Mouse (Mus musculus): ENCODE data around the gene Tcte2. TPM values are rescaled to one million over a fixed set of nuclear protein-coding genes. Genes with fewer than 3 reads are reported as not detected.
A peak's percentile ranks its signal among the peaks of the same experiment; 100 is the strongest.

Gene Tcte2
- polyA plus RNA-seq, 1 experiment from 2014 or later: 14.9 TPM

- Histone ChIP-seq H3K4me2 (ENCODE audit: low read length) (no peak overlapping the region), H3K36me3 (ENCODE audit: control insufficient read depth, insufficient read depth, low read length) (no peaks in the 10 kb centered on the region), H3K27ac (ENCODE audit: low read depth, low read length) (no peak overlapping the region), H3K27me3 (replicated peaks; ENCODE audit: control insufficient read depth, insufficient read depth, low read length) (no peaks in the 10 kb centered on the region), H3K9me3 (ENCODE audit: control insufficient read depth, low read length) (no peaks in the 10 kb centered on the region), H3K4me1 (ENCODE audit: control insufficient read depth, insufficient read depth, low read depth, low read length) (peaks cover 8% of the 10 kb centered on the region), H3K9ac (ENCODE audit: low read depth, low read length) (no peak overlapping the region), H3K4me3 (ENCODE audit: low read length) (no peak overlapping the region)
- WGBS: 54% methylated on average over 2 of the region's 2 CpGs
- ATAC-seq: no peak
Measured at GRCm38 (mm10) chr17:13742334-13742733, 19.3 kb downstream of the Tcte2 start.

- Histone ChIP-seq H3K9me3 (ENCODE audit: control insufficient read depth, low read length) (no peaks in the 10 kb centered on the region), H3K27me3 (replicated peaks; ENCODE audit: control insufficient read depth, insufficient read depth, low read length) (no peaks in the 10 kb centered on the region), H3K4me3 (ENCODE audit: low read length) (no peak overlapping the region), H3K4me2 (ENCODE audit: low read length) (no peak overlapping the region), H3K27ac (ENCODE audit: low read depth, low read length) (no peak overlapping the region), H3K36me3 (ENCODE audit: control insufficient read depth, insufficient read depth, low read length) (no peaks in the 10 kb centered on the region), H3K4me1 (ENCODE audit: control insufficient read depth, insufficient read depth, low read depth, low read length) (peaks cover 8% of the 10 kb centered on the region), H3K9ac (ENCODE audit: low read depth, low read length) (no peak overlapping the region)
- 90% methylated on average over 7 of the region's 7 CpGs for WGBS
- ATAC-seq: no peak
Measured at GRCm38 (mm10) chr17:13741611-13742010, 20.0 kb downstream of the Tcte2 start.

DNA sequence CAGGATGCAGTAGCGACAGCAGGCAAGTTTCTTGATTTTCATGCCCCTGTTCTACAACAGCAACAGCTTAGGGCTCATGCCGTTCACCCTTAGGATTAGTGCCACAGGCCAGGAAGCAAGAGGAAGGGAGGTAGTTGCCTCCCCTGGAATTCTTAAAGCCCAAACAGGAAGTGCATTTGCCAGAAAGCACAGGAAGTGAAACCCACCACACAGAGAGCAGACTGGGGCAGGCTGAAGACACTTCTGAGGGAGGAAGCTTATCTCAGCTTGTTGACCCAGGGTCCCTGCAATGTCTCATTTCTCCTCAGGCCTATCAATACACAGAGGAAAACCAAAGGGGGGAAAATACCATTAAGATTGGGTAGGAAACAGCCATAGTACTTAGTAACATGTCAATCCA is 20.8 kb downstream of the Tcte2 start:
- H3K4me2 ChIP-seq (ENCODE audit: low read length): no peak overlapping the region
- no peak overlapping the region for H3K27ac ChIP-seq (ENCODE audit: low read depth, low read length)
- H3K9ac ChIP-seq (ENCODE audit: low read depth, low read length): no peak overlapping the region
- no peaks in the 10 kb centered on the region for H3K36me3 ChIP-seq (ENCODE audit: control insufficient read depth, insufficient read depth, low read length)
- 52% methylated on average over 2 of the region's 2 CpGs for WGBS
- peaks cover 8% of the 10 kb centered on the region for H3K4me1 ChIP-seq (ENCODE audit: control insufficient read depth, insufficient read depth, low read depth, low read length)
- ATAC-seq: no peak
- H3K9me3 ChIP-seq (ENCODE audit: control insufficient read depth, low read length): no peaks in the 10 kb centered on the region
- H3K4me3 ChIP-seq (ENCODE audit: low read length): no peak overlapping the region
- H3K27me3 ChIP-seq (replicated peaks; ENCODE audit: control insufficient read depth, insufficient read depth, low read length): no peaks in the 10 kb centered on the region

DNA sequence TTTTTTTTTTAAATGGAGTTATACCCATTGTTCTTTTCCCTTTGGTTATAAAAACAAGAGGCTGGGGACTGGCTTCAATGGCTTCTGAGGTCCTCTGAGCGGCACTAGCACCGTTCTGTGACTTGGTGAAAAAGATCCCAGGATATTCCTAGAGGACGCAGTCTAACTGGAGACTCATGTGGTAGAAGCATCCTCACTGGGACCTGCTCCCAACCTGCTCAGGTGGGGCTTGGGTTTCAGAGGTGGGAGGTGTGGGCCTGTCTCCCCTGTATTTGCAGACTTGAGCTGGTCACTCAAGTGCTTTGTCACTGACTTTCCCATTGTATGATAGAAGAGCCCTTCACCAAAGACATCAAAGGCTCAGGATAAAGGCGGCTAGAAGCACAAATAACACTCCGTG is 21.6 kb downstream of the Tcte2 start:
- 75% methylated on average over 5 of the region's 5 CpGs for WGBS
- Histone ChIP-seq H3K27ac (ENCODE audit: low read depth, low read length) (no peak overlapping the region), H3K9me3 (ENCODE audit: control insufficient read depth, low read length) (no peaks in the 10 kb centered on the region), H3K27me3 (replicated peaks; ENCODE audit: control insufficient read depth, insufficient read depth, low read length) (no peaks in the 10 kb centered on the region), H3K36me3 (ENCODE audit: control insufficient read depth, insufficient read depth, low read length) (no peaks in the 10 kb centered on the region), H3K4me1 (ENCODE audit: control insufficient read depth, insufficient read depth, low read depth, low read length) (peaks cover 8% of the 10 kb centered on the region), H3K4me2 (ENCODE audit: low read length) (no peak overlapping the region), H3K9ac (ENCODE audit: low read depth, low read length) (no peak overlapping the region), H3K4me3 (ENCODE audit: low read length) (no peak overlapping the region)
- ATAC-seq: no peak

DNA sequence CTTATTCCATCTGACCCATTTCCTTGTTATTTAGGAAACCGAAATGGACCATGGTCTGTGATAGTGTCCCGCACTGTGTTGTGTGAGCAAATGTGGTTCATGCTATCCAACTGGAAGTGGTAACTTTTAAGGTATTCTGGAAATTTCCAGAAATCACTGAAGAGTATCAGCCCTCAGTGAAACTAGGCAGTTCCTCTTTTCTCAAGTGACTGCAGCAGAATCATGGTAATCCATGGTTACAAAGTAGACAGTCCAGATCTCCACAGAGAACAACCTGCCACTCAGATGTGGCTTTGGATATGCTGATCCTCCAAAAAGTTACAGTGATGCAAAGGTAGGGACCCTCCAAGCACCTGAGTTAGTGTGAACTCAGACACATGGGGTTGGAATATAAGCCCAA is 22.7 kb downstream of the Tcte2 start:
- Histone ChIP-seq H3K9ac (ENCODE audit: low read depth, low read length) (no peak overlapping the region), H3K9me3 (ENCODE audit: control insufficient read depth, low read length) (no peaks in the 10 kb centered on the region), H3K27me3 (replicated peaks; ENCODE audit: control insufficient read depth, insufficient read depth, low read length) (no peaks in the 10 kb centered on the region), H3K4me1 (ENCODE audit: control insufficient read depth, insufficient read depth, low read depth, low read length) (peaks cover 3% of the 10 kb centered on the region), H3K27ac (ENCODE audit: low read depth, low read length) (no peak overlapping the region), H3K4me3 (ENCODE audit: low read length) (no peak overlapping the region), H3K4me2 (ENCODE audit: low read length) (no peak overlapping the region), H3K36me3 (ENCODE audit: control insufficient read depth, insufficient read depth, low read length) (no peaks in the 10 kb centered on the region)
- ATAC-seq: no peak
- WGBS: 93% methylated on average over 2 of the region's 2 CpGs

- H3K4me3 ChIP-seq (ENCODE audit: low read length): no peak overlapping the region
- H3K4me1 ChIP-seq (ENCODE audit: control insufficient read depth, insufficient read depth, low read depth, low read length): peaks cover 3% of the 10 kb centered on the region
- WGBS: 75% methylated on average over 7 of the region's 7 CpGs
- H3K27ac ChIP-seq (ENCODE audit: low read depth, low read length): no peak overlapping the region
- H3K9me3 ChIP-seq (ENCODE audit: control insufficient read depth, low read length): no peaks in the 10 kb centered on the region
- H3K4me2 ChIP-seq (ENCODE audit: low read length): no peak overlapping the region
- H3K27me3 ChIP-seq (replicated peaks; ENCODE audit: control insufficient read depth, insufficient read depth, low read length): no peaks in the 10 kb centered on the region
- H3K9ac ChIP-seq (ENCODE audit: low read depth, low read length): no peak overlapping the region
- ATAC-seq: no peak
- no peaks in the 10 kb centered on the region for H3K36me3 ChIP-seq (ENCODE audit: control insufficient read depth, insufficient read depth, low read length)
Measured at GRCm38 (mm10) chr17:13738121-13738776, 23.4 kb downstream of the Tcte2 start.

- no peak overlapping the region for H3K9ac ChIP-seq (ENCODE audit: low read depth, low read length)
- H3K9me3 ChIP-seq (ENCODE audit: control insufficient read depth, low read length): no peaks in the 10 kb centered on the region
- no peak overlapping the region for H3K4me3 ChIP-seq (ENCODE audit: low read length)
- 53% methylated on average over 6 of the region's 6 CpGs for WGBS
- H3K27me3 ChIP-seq (replicated peaks; ENCODE audit: control insufficient read depth, insufficient read depth, low read length): no peaks in the 10 kb centered on the region
- peaks cover 3% of the 10 kb centered on the region for H3K4me1 ChIP-seq (ENCODE audit: control insufficient read depth, insufficient read depth, low read depth, low read length)
- peak; percentile 35; the same call in 1 of the 2 replicates for ATAC-seq
- no peak overlapping the region for H3K4me2 ChIP-seq (ENCODE audit: low read length)
- H3K27ac ChIP-seq (ENCODE audit: low read depth, low read length): peak overlapping the region; percentile 14; the same call in 1 of the 2 replicates
- no peaks in the 10 kb centered on the region for H3K36me3 ChIP-seq (ENCODE audit: control insufficient read depth, insufficient read depth, low read length)
Measured at GRCm38 (mm10) chr17:13737336-13737735, 24.3 kb downstream of the Tcte2 start.

GRCm38 (mm10) chr17:13735803-13736282 is 25.8 kb downstream of the Tcte2 start:
- ATAC-seq: peak; percentile 60; the same call in 1 of the 2 replicates
- no peak overlapping the region for H3K4me3 ChIP-seq (ENCODE audit: low read length)
- H3K36me3 ChIP-seq (ENCODE audit: control insufficient read depth, insufficient read depth, low read length): no peaks in the 10 kb centered on the region
- H3K4me1 ChIP-seq (ENCODE audit: control insufficient read depth, insufficient read depth, low read depth, low read length): peaks cover 3% of the 10 kb centered on the region; the same call in 1 of the 2 replicates
- 75% methylated on average over 8 of the region's 8 CpGs for WGBS
- H3K9me3 ChIP-seq (ENCODE audit: control insufficient read depth, low read length): no peaks in the 10 kb centered on the region
- H3K27ac ChIP-seq (ENCODE audit: low read depth, low read length): no peak overlapping the region
- H3K4me2 ChIP-seq (ENCODE audit: low read length): no peak overlapping the region
- no peaks in the 10 kb centered on the region for H3K27me3 ChIP-seq (replicated peaks; ENCODE audit: control insufficient read depth, insufficient read depth, low read length)
- no peak overlapping the region for H3K9ac ChIP-seq (ENCODE audit: low read depth, low read length)

- no peak overlapping the region for H3K27ac ChIP-seq (ENCODE audit: low read depth, low read length)
- H3K36me3 ChIP-seq (ENCODE audit: control insufficient read depth, insufficient read depth, low read length): no peaks in the 10 kb centered on the region
- peaks cover 3% of the 10 kb centered on the region; the same call in 1 of the 2 replicates for H3K4me1 ChIP-seq (ENCODE audit: control insufficient read depth, insufficient read depth, low read depth, low read length)
- no peak overlapping the region for H3K9ac ChIP-seq (ENCODE audit: low read depth, low read length)
- no peaks in the 10 kb centered on the region for H3K27me3 ChIP-seq (replicated peaks; ENCODE audit: control insufficient read depth, insufficient read depth, low read length)
- no peaks in the 10 kb centered on the region for H3K9me3 ChIP-seq (ENCODE audit: control insufficient read depth, low read length)
- H3K4me2 ChIP-seq (ENCODE audit: low read length): no peak overlapping the region
- no peak overlapping the region for H3K4me3 ChIP-seq (ENCODE audit: low read length)
- no peak for ATAC-seq
- 89% methylated on average over 5 of the region's 5 CpGs for WGBS
Measured at GRCm38 (mm10) chr17:13735057-13735456, 26.6 kb downstream of the Tcte2 start.
